Mouse (Mus musculus): ENCODE data around the gene Ldhal6b.
A peak's percentile ranks its signal among the peaks of the same experiment; 100 is the strongest.
"Not testable (repeated sequence)": the region's sequence is repeated elsewhere in the genome, so short reads cannot be mapped to it uniquely, and the experiment has no call there.

Ldhal6b gene

GRCm38 (mm10) chr17:5418545-5418944 is at the start of gene Ldhal6b:
Ldhal6b (minus strand) TSS chr17:5418767.
- DNase-seq (ENCODE audit: low read depth, low spot score), result no peak

GRCm38 (mm10) chr17:5467177-5467576 is 48.6 kb upstream of the Ldhal6b start:
- DNase-seq (ENCODE audit: low read depth, low spot score), result no peak

DNA sequence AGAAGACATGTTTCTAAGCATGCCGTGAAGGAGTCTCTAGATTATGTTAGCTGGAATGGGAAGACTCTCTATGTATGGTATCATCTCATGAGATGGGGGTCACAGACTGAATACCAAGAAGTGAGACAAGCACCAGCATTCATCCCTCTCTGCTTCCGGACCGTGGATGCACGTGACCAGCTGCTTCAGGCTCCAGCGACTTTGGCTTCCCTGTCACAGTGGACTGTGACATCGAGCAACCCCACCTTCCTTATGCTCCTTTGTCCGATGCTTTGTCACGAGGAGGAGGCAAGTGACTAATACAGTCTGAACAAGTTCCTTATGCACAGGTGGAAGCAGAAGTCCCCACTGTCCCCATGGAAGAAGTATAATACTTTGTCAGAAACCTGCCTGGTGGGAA is 48.2 kb upstream of the Ldhal6b start:
- no peak for DNase-seq (ENCODE audit: low read depth, low spot score)

DNA sequence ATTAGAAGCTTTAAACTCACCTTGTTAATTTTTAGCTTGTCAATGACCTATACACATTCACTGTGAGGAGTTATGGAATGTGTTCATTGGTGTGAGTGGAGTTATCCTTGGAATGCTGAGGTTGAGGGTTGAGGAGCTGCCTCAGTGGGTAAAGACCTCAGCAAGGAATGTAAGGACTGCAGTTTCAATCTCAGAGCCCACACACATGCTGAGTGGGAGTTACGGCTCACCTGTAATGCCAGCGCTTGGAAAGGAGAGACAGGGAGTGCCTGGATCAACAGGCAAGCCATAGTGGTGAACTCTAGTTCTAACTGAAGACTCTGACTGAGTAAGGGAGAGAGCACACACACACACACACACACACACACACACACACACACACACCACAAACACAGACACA is 45.3 kb upstream of the Ldhal6b start:
- no peak for DNase-seq (ENCODE audit: low read depth, low spot score)

DNA sequence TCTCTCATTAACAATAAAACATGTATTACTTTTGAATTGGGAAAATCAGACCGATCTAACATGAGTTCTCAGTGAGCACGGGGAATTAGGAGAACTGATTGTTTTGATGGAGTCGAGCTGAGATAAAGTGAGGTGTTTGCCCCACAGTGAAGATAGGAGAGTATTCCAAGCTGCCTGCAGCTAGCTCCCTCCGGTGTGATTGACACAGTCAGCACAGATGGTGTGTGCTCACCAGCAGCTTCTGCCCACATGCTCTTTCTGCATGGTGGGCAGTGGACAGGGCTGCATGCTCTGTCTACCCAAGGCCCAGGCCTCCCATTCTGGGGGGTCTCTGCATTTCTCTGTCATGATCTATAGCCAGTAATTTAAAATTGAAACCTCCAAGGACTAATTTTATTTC is 35.1 kb upstream of the Ldhal6b start:
- DNase-seq (ENCODE audit: low read depth, low spot score), result no peak

DNA sequence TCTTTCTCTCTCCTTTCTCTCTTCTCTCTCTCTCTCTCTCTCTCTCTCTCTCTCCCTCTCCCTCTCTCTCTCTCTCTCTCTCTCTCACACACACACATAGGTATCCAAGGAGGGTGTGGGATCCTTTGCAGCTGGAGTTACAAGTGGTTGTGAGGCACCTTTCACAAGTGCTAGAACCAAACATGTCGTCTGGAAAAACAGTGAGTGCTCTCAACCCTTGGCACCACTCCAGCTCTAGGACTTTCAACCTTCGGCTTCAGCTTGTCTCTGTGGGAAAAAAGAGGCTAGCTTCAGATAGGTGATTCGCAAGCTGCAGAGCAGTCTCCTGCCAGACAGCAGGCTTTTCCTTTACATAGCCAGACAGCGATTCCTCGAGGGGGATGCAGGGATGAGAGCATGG is 25.2 kb upstream of the Ldhal6b start:
- no peak for DNase-seq (ENCODE audit: low read depth, low spot score)

DNA sequence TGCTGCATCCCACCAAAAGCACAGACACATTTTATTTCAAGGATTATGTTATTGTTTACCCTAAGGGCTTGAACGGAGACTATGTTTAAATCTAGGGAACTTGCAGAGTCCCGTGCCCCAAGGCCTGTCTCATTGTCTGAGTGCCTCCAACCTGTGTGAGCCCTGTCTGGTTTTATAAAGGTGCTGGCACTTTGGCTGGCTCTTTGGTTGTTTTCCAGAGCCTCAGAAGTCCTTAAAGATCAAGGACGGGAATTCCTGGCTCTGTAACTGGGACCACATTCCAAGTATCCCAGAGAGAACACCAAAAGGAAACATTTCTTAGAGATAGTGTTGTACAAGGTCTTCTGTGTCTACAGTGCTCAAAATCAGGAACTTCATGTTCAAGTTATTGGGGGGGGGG is 24.7 kb upstream of the Ldhal6b start:
- DNase-seq (ENCODE audit: low read depth, low spot score), result no peak

DNA sequence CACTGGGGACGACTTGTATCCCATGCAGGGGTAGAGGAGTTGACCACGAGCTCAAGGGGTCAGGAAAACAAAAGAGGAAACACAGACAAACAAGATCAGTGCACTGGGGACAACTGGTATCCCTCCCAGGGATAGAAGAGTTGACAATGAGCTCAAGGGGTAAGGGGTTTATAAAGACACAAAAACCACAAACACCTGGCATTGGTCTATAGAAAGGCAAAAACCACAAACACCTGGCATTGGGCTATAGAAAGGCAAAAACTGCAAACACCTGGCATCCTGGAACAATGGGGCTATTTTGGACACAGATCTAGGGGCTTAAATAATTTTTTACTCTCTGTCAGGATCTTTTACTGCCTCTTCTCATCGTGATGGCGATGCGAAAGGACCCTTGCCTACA is 23.8 kb upstream of the Ldhal6b start:
- DNase-seq (ENCODE audit: low read depth, low spot score), result not testable (repeated sequence)

DNA sequence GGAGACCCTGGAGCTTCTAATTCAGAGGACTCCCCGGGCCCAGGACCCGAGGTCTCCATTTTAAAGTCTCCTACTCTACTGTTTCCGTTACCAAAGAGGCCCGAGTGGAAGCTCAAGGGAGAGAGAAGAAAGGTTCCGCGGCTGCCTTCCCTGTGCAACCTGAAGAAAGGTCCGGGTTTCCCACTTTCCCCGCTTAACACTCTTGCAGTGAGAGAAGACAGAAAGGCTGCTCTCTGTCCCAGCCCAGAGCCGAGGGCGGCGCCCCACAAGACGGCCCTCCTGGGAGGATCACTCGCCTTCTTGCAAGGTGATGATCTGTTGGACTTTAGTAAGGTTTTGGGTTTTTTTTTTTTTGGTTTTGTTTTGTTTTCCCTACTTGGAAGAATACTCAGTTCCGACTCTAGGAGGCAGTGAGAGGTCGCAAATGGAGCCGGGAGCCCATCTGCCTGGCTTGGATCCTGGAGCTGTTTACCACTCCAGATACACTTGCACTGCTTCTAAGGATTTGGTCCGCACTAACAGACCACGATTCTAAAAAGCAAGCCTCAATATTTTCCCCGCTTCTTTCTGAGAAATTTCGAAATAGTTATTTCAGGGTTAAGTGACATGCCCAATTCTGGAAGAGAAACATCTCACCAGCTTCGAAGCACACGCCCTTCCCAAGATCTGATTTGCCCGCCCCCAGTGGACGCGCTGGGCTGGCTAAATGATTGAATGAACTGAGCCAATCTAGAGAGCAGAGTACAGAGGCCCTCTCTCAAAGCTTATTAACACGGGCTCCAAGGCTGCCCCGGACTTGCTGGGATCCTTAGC is 21.8 kb upstream of the Ldhal6b start, which contains the start of gene Tmem242:
TSS of gene Tmem242 (minus strand) at position 101 of the 813 bp plus-strand sequence.
- peak; percentile 84 for DNase-seq (ENCODE audit: low read depth, low spot score)

- DNase-seq (ENCODE audit: low read depth, low spot score), result no peak
Measured at GRCm38 (mm10) chr17:5439831-5440158, 21.2 kb upstream of the Ldhal6b start.

DNA sequence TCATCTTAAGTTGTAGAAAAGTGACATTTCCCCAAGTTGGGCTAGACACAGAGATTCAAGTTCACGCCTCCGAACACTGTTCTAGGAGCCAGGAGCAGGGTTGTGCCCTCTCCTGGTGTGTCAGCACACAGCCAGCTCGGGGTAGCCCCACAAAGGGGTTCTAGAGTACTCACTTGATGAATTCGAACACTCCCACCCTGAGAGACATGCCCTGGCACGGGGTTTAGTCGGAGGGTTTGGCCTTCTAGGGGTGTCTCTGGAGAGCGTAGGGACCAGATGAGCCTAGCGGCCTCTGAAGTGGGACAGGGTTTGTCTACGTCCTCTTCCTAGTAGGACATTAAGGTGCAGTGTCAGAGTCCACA is 11.2 kb upstream of the Ldhal6b start:
- DNase-seq (ENCODE audit: low read depth, low spot score), result no peak

DNA sequence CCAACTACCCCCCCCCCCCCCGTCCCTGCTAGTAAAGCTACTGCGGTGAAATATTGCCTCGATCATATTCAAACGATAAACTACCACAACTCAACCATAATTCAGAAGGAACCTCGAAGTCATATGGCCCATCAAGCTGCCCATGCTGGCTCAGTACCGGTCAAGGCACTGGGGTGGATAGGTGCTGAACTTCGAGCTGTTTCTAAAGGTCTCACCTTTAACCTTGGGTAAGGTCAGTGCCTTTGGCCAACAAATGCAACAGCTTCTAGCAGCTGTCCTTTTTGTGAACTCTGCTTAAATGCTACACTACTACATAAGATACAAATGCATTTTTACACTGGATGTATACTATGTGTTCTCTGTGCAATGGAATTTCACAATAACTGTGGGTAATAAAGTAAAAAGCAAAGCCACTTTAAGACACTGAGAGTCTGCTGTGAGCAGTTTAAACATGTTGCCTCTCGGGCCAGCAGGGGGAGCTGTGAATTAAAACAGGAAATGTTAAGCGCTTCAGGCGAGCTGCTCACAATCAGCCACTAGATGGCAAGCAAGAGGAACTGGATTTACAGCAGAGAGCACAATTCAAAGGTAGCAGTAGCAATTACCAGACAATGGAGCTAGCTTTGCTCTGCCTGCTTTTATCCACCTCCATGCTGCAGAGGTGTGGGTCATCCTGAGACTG is 10.7 kb upstream of the Ldhal6b start:
- DNase-seq (ENCODE audit: low read depth, low spot score), result peak; percentile 84

DNA sequence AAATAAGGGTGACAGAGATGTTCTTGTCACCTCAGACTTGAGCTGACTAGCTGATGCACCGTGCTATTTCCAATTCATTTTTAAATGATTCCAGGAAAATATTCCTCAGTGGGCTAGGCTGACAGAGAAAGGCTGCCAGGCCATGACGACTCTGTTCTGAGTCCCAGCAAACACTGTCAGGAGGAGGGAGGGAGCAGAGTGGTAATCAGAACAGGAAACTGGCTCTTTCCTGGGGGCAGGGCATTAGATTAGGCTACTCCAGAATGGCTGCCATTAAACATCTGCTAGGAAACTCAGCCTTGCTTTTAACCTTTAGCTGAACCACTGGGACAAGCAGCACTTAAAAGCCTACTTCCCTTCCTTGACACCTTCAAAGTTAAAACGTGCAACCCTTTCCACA is 6.6 kb upstream of the Ldhal6b start:
- no peak for DNase-seq (ENCODE audit: low read depth, low spot score)

GRCm38 (mm10) chr17:5424156-5424555 is 5.6 kb upstream of the Ldhal6b start:
- DNase-seq (ENCODE audit: low read depth, low spot score), result no peak

DNA sequence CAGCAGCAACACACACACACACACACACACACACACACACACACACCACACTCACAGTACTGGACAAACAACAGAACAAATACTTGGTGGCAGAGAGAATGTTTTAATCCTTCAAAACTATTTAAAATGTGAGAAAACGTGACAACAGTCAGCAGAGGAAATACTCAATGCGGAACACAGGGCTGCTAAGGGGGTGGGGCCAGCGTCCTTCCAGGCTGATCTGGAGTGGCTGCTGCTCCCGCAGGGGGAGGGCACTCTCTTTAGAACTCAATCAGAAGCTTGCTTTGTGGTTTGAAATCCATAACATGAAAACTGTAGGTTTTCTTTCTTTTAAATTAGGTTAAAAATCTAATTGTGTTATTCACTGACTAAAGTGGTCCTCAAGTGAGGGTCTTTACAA is 3.3 kb upstream of the Ldhal6b start:
- DNase-seq (ENCODE audit: low read depth, low spot score), result no peak

DNA sequence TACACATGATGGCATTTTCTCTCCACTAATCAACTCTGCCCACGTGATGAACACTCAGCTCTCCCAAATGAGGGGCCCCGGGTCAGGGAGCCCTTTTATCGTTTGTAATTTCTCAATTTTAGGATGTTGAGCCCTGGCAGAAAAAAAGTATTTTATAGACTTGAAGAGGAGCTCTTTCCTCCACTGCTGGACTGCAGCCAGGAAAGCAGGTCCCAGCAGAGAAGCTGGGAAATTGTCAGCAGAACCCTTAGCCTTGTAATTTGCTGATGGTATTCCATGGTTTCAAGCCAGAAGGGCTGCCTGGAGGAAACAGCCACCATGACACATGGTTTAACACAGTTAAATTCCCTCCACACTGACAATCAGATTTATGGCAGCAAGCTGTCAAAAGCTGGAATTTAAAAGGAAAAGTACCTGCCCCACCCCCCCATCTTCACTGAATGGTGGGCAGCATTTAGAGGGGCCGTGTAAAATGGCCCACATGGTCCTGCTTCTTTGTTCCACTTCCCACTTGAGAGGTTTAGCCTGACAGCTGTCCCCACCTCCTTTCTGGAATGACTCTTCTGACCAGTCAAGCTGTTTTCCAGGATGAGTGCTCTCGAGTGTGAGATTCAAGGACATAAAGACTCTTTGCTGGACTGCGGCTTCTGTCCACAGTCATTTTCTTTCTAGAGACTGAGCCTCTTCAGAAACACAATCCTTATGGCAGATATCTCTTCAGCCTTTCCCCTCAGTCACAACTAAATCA is 1.4 kb upstream of the Ldhal6b start:
- no peak for DNase-seq (ENCODE audit: low read depth, low spot score)

DNA sequence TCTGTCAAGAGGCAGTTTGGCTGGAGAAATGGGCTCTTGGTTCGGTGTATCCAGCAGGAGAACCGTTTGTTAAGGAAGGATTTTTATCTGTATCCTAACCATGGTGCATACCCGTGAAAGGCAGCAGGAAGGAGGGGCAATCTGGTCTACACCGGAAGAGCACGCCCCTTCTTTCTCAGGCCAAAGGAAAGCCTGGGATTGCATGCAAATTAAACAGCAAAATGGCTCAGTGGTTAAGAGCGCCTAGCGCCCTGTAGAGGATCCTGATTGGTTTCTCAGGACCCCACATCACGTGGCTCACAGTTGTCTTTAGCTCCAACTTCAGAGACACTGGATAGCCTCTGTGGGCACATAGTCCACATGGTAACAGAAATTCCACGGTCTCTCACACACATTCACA is 489 bp upstream of the Ldhal6b start:
- DNase-seq (ENCODE audit: low read depth, low spot score), result no peak

- DNase-seq (ENCODE audit: low read depth, low spot score), result no peak
Measured at GRCm38 (mm10) chr17:5416518-5416917, 2.0 kb downstream of the Ldhal6b start.

GRCm38 (mm10) chr17:5414041-5414440 is 4.5 kb downstream of the Ldhal6b start:
- no peak for DNase-seq (ENCODE audit: low read depth, low spot score)

DNA sequence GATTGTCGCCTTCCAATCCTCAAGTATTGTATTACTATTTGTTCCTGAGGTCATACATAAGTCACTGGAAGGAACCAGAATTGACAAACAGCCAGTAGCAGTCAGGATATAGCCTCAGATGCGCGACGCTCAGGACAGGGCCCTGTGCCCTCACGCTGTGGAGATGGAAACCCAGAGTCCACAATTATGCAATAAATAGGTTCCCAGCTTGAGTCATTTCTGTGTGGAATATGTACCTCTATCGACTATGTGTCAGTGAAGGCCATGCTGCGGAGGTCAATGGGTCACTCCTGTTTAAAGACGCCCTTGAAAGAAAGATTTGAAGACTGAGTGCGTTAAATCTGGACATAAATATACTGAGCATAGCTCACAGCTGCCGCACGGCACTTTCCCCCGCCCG is 5.2 kb downstream of the Ldhal6b start:
- DNase-seq (ENCODE audit: low read depth, low spot score), result no peak

GRCm38 (mm10) chr17:5412740-5413139 is 5.8 kb downstream of the Ldhal6b start:
- no peak for DNase-seq (ENCODE audit: low read depth, low spot score)

GRCm38 (mm10) chr17:5412301-5412700 is 6.3 kb downstream of the Ldhal6b start:
- DNase-seq (ENCODE audit: low read depth, low spot score), result no peak

DNA sequence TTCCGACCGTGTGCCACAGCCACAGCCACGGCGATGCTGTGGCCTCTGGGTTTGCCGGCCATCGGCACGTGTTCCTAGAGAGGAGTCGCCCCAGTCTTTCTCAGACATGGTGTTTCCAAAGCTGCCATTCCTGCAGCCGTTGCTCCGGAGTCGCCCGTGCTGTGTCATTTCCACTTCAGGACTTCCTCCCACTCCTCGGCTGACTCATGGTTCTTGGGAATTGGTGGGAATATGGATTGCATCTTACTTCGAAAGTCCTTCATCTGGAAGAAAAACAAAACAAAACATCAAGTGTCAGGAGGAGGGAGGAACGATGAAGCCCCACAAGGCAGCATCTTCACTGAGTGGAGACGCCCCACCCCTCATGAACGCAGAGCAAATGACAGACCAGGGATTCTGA is 7.4 kb downstream of the Ldhal6b start:
- no peak for DNase-seq (ENCODE audit: low read depth, low spot score)
